Mouse (Mus musculus): ENCODE data around the gene Il7r.

DNA sequence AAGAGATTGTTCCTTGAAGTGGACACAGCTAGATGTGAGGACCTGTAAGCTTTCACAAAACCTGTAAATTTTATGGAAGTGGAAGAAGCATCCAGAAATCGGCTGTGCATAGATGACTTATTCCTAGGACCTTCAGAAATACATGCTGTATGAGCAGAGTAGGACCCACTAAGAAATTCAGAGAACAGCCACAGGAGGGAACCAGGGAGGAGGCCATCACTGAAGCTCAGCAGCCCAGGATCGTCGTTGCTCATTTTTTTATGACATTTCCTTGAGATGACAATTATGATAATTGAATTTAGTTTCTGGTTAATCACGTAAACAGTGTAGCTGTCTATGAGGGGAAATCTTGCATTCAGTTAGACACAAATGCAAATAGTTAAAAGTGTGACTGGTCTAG, 47.3 kb upstream of the Il7r start:
- TF ChIP-seq CTCF (conservative IDR thresholded peaks at IDR 0.05; ENCODE audit: low read length) (no peak), NANOG (IDR thresholded peaks at IDR 0.05; ENCODE audit: borderline replicate concordance, low read length) (no peak), POU5F1 (IDR thresholded peaks at IDR 0.05; ENCODE audit: borderline replicate concordance, low read length) (no peak)
